Mouse (Mus musculus) neutrophil, adult 59 days (primary cell): Measurements from ENCODE around the gene Rps11. TPM values are rescaled to one million over a fixed set of nuclear protein-coding genes. Genes with fewer than 3 reads are reported as not detected.

Source experiments
- total RNA-seq, 2 experiments: library from RNA; stranded (reverse); gene quantifications; 1 replicate in 1 of 2; 2 replicates in 1 of 2; pipeline ENCODE4 v1.2.4; 2023

Gene Rps11
- 1,000 to 10,000 TPM in 1 of 2 experiments, 100 to 1,000 TPM in 1; 885 to 1,040 TPM for total RNA-seq

DNA sequence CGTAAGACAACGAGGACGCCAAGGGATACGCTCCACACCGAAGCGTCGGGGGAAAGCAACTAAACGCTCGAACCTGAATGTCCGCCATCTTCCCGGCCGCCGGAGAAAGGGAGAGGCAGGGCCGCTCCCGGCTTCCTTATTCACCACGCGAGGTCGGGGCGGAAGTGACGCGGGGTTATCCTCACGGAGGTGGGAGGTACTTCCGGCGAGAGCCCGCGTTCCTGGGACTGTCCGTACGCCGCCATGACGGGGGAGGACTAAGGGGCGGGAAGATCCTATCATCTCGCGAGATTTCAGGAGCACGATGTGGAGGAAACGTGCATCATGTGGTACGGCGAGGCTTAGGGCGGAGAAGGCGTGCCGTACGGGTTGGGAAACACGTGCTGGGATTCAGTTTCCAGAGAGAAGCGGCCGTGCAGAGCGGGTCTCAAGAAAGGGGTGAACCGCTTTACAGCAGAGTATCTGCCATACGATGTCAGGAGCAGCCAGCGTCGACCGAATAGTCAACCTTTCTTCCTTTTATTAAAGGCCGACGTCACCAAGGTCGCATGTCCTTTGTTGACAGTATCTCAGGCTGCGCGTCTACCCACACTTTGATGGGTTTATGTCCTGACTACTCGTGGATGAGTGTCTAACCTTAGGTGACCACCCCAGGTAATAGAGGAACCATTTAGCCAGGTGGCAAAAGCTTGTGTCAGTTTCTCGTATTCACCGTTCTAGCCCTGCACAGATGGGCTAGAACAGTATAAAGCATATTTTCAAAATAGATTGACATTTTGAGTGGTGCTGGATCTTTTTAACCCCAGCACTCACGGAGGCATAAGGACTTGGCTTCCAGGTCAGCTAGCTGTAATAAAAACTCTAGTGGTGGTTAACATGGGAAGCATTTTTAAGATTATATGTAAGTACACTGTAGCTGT lies at the start of gene Rps11:
TSS of gene Rps11 (minus strand) at position 216 of the 920 bp plus-strand sequence.

DNA sequence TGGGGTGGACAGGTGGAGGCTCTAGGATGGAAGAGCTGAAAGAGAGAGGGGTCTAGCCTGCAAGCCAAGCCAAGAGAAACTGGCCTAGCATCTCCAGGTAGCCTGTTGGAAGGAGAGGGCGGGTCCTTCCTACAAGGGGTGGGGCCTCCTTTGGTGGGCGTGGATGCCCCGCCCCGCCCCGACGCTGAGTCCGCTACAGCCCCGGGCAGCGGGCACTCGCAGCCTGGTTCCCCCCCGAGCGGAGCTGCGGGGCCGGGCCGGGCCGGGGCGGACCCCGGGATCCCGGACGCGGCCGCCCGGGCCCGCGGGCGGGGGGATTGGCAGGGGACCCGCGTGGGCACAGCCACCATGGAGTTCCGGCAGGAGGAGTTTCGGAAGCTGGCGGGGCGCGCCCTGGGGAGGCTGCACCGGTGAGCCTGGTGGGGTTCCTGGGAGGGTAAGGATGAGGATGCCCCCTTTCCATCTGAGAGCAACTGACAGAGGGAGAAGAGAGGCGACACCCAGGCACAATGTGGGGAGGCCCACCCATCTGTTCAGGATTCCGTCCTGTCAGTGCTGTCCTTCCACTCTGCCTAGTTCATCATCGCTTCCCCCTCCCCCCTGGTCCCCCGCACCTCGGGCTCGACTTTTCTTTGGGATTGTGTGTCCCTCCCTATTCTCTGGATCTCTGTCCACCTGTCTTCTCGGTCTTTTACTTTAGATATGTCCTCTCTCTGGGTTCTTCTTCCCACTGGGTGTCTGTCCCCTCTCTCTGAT lies 39.7 kb upstream of the Rps11 start, which contains the start of gene Slc17a7:
TSS of gene Slc17a7 (plus strand) at position 215 of the 756 bp plus-strand sequence.

DNA sequence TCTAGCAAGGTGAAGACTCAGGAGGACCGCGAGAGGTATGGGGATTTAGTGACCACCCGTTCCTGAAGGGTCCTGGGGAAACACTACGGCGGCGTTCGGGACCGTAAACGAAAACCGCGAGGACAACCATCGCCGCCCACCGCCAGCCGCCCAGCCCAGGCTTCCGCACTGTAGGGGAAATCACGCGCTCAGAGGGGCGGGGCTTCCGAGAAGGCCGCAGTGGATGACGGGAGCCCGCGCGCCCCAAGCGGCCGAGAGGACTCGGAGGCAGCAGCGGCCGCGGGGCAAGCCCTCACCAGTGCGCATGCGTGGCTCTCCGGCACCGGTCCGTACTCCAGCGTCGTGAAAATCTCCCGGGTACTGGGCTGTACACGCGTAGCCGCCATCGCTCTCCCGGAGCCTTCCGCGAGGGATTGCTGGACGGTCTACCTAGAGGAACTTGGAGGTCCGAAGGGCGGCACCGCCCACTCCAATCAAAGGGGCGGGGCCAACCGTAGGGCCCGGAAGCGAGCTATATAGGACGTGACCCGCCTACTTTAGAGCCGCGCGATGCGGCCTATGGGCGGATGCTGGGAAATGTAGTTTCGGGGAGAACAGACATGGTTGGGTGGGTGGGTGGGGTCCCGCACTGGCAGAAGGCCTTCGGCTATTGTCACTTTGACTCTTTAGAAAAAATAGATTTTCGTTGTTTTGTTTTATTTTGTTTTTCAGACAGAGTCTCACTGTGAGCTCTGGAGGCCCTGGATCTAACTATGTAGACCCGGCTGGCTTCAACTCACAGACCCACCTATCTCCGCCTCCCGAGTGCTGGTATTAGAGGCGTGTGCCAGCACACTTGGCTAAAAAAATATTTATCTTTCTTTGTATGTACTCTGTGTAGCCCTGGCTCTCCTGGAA lies 30.1 kb upstream of the Rps11 start, which contains the start of the genes Pih1d1 and Aldh16a1:
TSS of gene Pih1d1 (plus strand) at position 208 of the 897 bp plus-strand sequence.
TSS of gene Aldh16a1 (minus strand) at position 489 of the 897 bp plus-strand sequence.

GRCm38 (mm10) chr7:45135993-45136567 lies 11.8 kb upstream of the Rps11 start, which contains the start of the genes Gm45713 and Flt3l:
TSS of gene Gm45713 (minus strand) at chr7:45136231.
TSS of gene Flt3l (minus strand) at chr7:45136432.

GRCm38 (mm10) chr7:45128624-45129246 lies 4.5 kb upstream of the Rps11 start, which contains the start of gene Rpl13a:
TSS of gene Rpl13a (minus strand) at chr7:45128761.

GRCm38 (mm10) chr7:45103652-45104180 lies 20.5 kb downstream of the Rps11 start, which contains the start of gene Fcgrt:
TSS of gene Fcgrt (minus strand) at chr7:45103851.

DNA sequence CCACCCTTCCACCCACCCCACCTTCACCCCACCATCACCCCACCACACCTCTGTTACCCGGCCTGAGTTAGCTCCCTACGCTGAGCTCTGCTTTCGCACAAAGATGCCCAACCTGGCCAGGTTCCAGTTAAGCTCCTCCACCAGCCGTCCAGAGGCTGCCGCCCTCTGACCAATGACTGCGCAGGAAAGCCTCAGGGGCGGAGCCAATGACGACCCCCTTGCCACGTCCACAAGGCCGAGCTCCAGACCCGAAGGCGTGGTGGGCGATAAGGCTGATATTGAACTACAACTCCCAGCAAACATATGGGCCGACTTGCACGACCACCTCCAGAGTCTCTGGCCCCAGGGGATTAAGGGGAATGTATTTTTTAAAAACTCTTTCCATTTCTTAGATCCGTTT lies 32.2 kb downstream of the Rps11 start, which contains the start of gene Rcn3:
TSS of gene Rcn3 (minus strand) at position 174 of the 400 bp plus-strand sequence.

Other genes starting within 250 kb of the Rps11 start
- gene Med25, start 231.7 kb downstream of the Rps11 start, total RNA-seq: 10 to 100 TPM; 36.9 to 38.1 TPM
- 1 to 10 TPM; 4.6 to 6.1 TPM for gene Fuz, start 228.4 kb downstream of the Rps11 start, total RNA-seq
- gene Ap2a1, start 194.9 kb downstream of the Rps11 start, total RNA-seq: 10 to 100 TPM; 61.7 to 69.2 TPM
- not detected for gene Tsks, start 181.2 kb downstream of the Rps11 start, total RNA-seq
- under 1 TPM; 0.33 to 0.53 TPM for gene Cpt1c, start 149.6 kb downstream of the Rps11 start, total RNA-seq
- gene Prmt1, start 137.9 kb downstream of the Rps11 start, total RNA-seq: 10 to 100 TPM; 79.2 to 80.4 TPM
- 10 to 100 TPM; 55.8 to 60.1 TPM for gene Irf3, start 126.8 kb downstream of the Rps11 start, total RNA-seq
- 10 to 100 TPM in 1 of 2 experiments, 1 to 10 TPM in 1; 9.3 to 14.3 TPM for gene Bcl2l12, start 125.7 kb downstream of the Rps11 start, total RNA-seq
- gene Scaf1, start 108.1 kb downstream of the Rps11 start, total RNA-seq: 10 to 100 TPM; 57.7 to 58.5 TPM
- 10 to 100 TPM; 13.6 to 16.8 TPM for gene Rras, start 106.5 kb downstream of the Rps11 start, total RNA-seq
- gene Prr12, start 71.6 kb downstream of the Rps11 start, total RNA-seq: 10 to 100 TPM; 22.7 to 23.8 TPM
- 10 to 100 TPM; 31.4 to 34.3 TPM for gene Nosip, start 62.0 kb downstream of the Rps11 start, total RNA-seq
- gene Prrg2, start 61.8 kb downstream of the Rps11 start, total RNA-seq: 10 to 100 TPM; 14.5 to 15.6 TPM
- gene Rcn3, start 32.2 kb downstream of the Rps11 start, total RNA-seq: 1 to 10 TPM in 1 of 2 experiments, under 1 TPM in 1; 0.79 to 2.8 TPM
- gene Fcgrt, start 20.6 kb downstream of the Rps11 start, total RNA-seq: 10 to 100 TPM; 15.6 to 23.0 TPM
- gene Rpl13a, start 4.3 kb upstream of the Rps11 start, total RNA-seq: 1,000 to 10,000 TPM; 1,010 to 1,095 TPM
- not detected for gene Gm45713, start 11.8 kb upstream of the Rps11 start, total RNA-seq
- 10 to 100 TPM; 23.6 to 24.1 TPM for gene Flt3l, start 12.0 kb upstream of the Rps11 start, total RNA-seq
- 10 to 100 TPM; 40.2 to 48.4 TPM for gene Pih1d1, start 29.9 kb upstream of the Rps11 start, total RNA-seq
- 100 to 1,000 TPM in 1 of 2 experiments, 10 to 100 TPM in 1; 79.9 to 118 TPM for gene Aldh16a1, start 30.1 kb upstream of the Rps11 start, total RNA-seq
- gene Slc17a7, start 39.5 kb upstream of the Rps11 start, total RNA-seq: not detected
- not detected for gene Gfy, start 55.1 kb upstream of the Rps11 start, total RNA-seq
- not detected for gene Pth2, start 56.6 kb upstream of the Rps11 start, total RNA-seq
- under 1 TPM in 1 of 2 experiments, not detected in 1; 0.20 TPM for gene Ccdc155, start 80.5 kb upstream of the Rps11 start, total RNA-seq
- gene Dkkl1, start 87.7 kb upstream of the Rps11 start, total RNA-seq: under 1 TPM; 0.58 to 0.95 TPM
- gene Tead2, start 91.3 kb upstream of the Rps11 start, total RNA-seq: not detected
- 100 to 1,000 TPM; 351 to 377 TPM for gene Cd37, start 114.7 kb upstream of the Rps11 start, total RNA-seq
- under 1 TPM; 0.31 to 0.78 TPM for gene Slc6a16, start 116.6 kb upstream of the Rps11 start, total RNA-seq
- under 1 TPM in 1 of 2 experiments, not detected in 1; 0.33 TPM for gene Slc6a21, start 153.1 kb upstream of the Rps11 start, total RNA-seq
- gene Trpm4, start 209.3 kb upstream of the Rps11 start, total RNA-seq: 1 to 10 TPM; 3.5 to 4.6 TPM
- not detected for gene Hrc, start 210.9 kb upstream of the Rps11 start, total RNA-seq
- gene Ppfia3, start 242.6 kb upstream of the Rps11 start, total RNA-seq: not detected
- gene Lin7b, start 246.1 kb upstream of the Rps11 start, total RNA-seq: not detected